In the genomic region with DNA sequence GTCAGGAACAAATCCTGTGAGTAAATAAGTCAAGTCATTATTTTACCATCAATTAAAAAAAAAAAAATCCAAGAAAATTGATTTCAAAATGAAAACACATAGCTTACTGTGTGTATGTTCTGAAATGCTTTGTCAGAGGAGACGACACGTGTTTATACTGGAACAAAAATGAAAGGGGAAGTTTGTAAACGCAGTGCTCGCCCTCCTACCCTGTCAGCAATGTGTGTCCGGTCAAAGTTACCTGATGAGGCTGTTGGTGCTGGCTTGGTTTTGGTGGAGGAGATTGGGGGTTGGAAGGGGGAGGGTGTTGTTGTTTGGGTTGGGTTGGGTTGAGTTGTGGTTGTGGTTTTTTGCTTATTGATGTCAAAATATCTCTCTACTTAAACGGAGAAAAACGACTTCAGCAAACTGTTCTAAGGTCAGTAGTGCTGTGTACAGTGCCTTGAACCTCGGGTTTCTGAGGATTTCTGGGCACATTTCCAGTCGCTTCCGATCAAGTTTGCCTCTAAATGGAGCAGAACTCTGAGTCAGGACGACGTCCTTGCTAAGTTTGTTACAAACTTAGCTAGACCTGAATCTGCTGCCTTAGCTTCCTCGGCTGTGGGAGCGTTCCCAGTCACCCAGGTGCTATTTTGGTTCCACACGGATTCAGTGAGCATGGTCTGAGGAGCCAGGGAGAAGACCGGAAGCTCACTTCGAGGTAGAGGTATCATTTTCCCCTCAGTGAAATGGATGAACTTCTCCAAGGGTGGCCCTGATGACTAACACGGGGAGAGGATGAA, we compare ENCODE assay signal across 10 mouse cellular contexts.
DNase-seq lines count a peak whose midpoint lies in the region; ATAC-seq and TF ChIP-seq lines count a peak whose summit lies in the region.
"Had no signal": no experiment of that assay in that cellular context is flagged by ENCODE, and none has a peak within 500 bp of the region (broad histone marks: within the 10 kb centered on the region; RNA-seq: fewer than 3 reads in every experiment).

No protein-coding gene starts in this region.

- TF ChIP-seq POLR2A in MEL (IDR thresholded peaks at IDR 0.05; ENCODE audit: control insufficient read depth in 1 of 2, insufficient read depth in 1 of 2, low read depth in 1 of 2, low read length in 2 of 2, poor library complexity in 1 of 2) = no peak
- no peak for TF ChIP-seq POLR2A in bone marrow, adult 2 months (IDR thresholded peaks at IDR 0.05; ENCODE audit: borderline replicate concordance, control insufficient read depth, low read depth, low read length)

- no peaks in the 10 kb centered on the region for H3K79me2 ChIP-seq in MEL (ENCODE audit: control insufficient read depth, insufficient read depth, low read length, poor library complexity)

- peak overlapping the region; percentile 2; the same call in 1 of the 2 replicates for H3K4me2 ChIP-seq in liver, embryonic 12.5 days
- no peak overlapping the region; the same call in 1 of the 2 replicates for H3K4me2 ChIP-seq in liver, embryonic 11.5 days
- no peak overlapping the region for H3K4me2 ChIP-seq in hindbrain, embryonic 11.5 days (replicated peaks; ENCODE audit: low read depth, low read length)
- H3K4me2 ChIP-seq: midbrain, embryonic 11.5 days had no signal

- no peak for ATAC-seq in liver, embryonic 12.5 days
- no peak for ATAC-seq in liver, embryonic 11.5 days (replicated peaks; ENCODE audit: low FRiP score)
- 0 out of 2 replicates have a peak, but pooled peaks have one; percentile 26 for ATAC-seq in megakaryocyte-erythroid progenitor cell, adult 5-6 weeks (replicated peaks; ENCODE audit: low FRiP score, low TSS enrichment, poor library complexity, severe bottlenecking)
- ATAC-seq in hindbrain, embryonic 11.5 days (ENCODE audit: low FRiP score) = no peak
- ATAC-seq: forebrain, embryonic 16.5 days; intestine, embryonic 16.5 days had no signal

- H3K9ac ChIP-seq in liver, embryonic 12.5 days = no peak overlapping the region
- H3K9ac ChIP-seq in liver, embryonic 11.5 days (ENCODE audit: low read depth, low read length) = no peak overlapping the region
- H3K9ac ChIP-seq in MEL (ENCODE audit: control insufficient read depth, low read depth, low read length, poor library complexity, severe bottlenecking) = peak overlapping the region; percentile 43
- no peak overlapping the region for H3K9ac ChIP-seq in hindbrain, embryonic 11.5 days (ENCODE audit: low read depth, low read length)

- no peak for TF ChIP-seq RAD21 in MEL (IDR thresholded peaks at IDR 0.05; ENCODE audit: low read depth, low read length)

- H3K27me3 ChIP-seq in liver, embryonic 12.5 days (replicated peaks) = no peaks in the 10 kb centered on the region
- no peaks in the 10 kb centered on the region for H3K27me3 ChIP-seq in liver, embryonic 11.5 days (replicated peaks; ENCODE audit: control insufficient read depth, insufficient read depth, low read length)
- no peaks in the 10 kb centered on the region for H3K27me3 ChIP-seq in MEL (ENCODE audit: control insufficient read depth in 1 of 2, insufficient read depth in 2 of 2, low read length in 2 of 2)
- no peaks in the 10 kb centered on the region for H3K27me3 ChIP-seq in forebrain, embryonic 10.5 days (ENCODE audit: poor library complexity, severe bottlenecking)
- H3K27me3 ChIP-seq in hindbrain, embryonic 11.5 days (ENCODE audit: control insufficient read depth, insufficient read depth, low read length) = no peaks in the 10 kb centered on the region

- 43% methylated on average over 18 of the region's 18 CpGs for WGBS in liver, embryonic 12.5 days (ENCODE audit: insufficient replicate concordance)
- WGBS in liver, embryonic 11.5 days = 56% methylated on average over 18 of the region's 18 CpGs
- WGBS in bone marrow, adult 2 months = 17% methylated on average over 18 of the region's 18 CpGs
- WGBS in forebrain, embryonic 10.5 days = 75% methylated on average over 18 of the region's 18 CpGs
- WGBS in hindbrain, embryonic 11.5 days = 71% methylated on average over 18 of the region's 18 CpGs

- H3K4me1 ChIP-seq in liver, embryonic 12.5 days = 0 out of 2 replicates have a peak, but pooled peaks cover 5% of the 10 kb centered on the region
- H3K4me1 ChIP-seq in liver, embryonic 11.5 days (replicated peaks; ENCODE audit: control insufficient read depth, insufficient read depth, low read length) = 0 out of 2 replicates have a peak, but pooled peaks cover 3% of the 10 kb centered on the region
- H3K4me1 ChIP-seq in MEL (ENCODE audit: control insufficient read depth in 1 of 2, insufficient read depth in 2 of 2, low read length in 2 of 2) = no peaks in the 10 kb centered on the region
- H3K4me1 ChIP-seq in bone marrow, adult 2 months (ENCODE audit: control insufficient read depth, insufficient read depth, low read length) = no peaks in the 10 kb centered on the region; the same call in 1 of the 2 replicates
- H3K4me1 ChIP-seq in forebrain, embryonic 10.5 days = peaks cover 11% of the 10 kb centered on the region
- no peaks in the 10 kb centered on the region for H3K4me1 ChIP-seq in hindbrain, embryonic 11.5 days (replicated peaks; ENCODE audit: control insufficient read depth, insufficient read depth, low read length)

- TF ChIP-seq EP300 in MEL (IDR thresholded peaks at IDR 0.05; ENCODE audit: low read depth in 1 of 2, low read length in 2 of 2) = no peak

- H3K36me3 ChIP-seq in liver, embryonic 12.5 days = no peaks in the 10 kb centered on the region
- H3K36me3 ChIP-seq in liver, embryonic 11.5 days (ENCODE audit: control insufficient read depth, insufficient read depth, low read length) = no peaks in the 10 kb centered on the region
- H3K36me3 ChIP-seq in MEL (ENCODE audit: control insufficient read depth in 1 of 2, insufficient read depth in 2 of 2, low read length in 2 of 2) = peaks cover 0 to 2% of the 10 kb centered on the region in 2 experiments; a peak in 1 of 4 replicates
- no peaks in the 10 kb centered on the region for H3K36me3 ChIP-seq in forebrain, embryonic 10.5 days (replicated peaks)
- H3K36me3 ChIP-seq in hindbrain, embryonic 11.5 days (ENCODE audit: control insufficient read depth, insufficient read depth, low read length) = no peaks in the 10 kb centered on the region

- H3K9me3 ChIP-seq in liver, embryonic 12.5 days (replicated peaks) = no peaks in the 10 kb centered on the region
- no peaks in the 10 kb centered on the region for H3K9me3 ChIP-seq in liver, embryonic 11.5 days (ENCODE audit: control insufficient read depth, low read length)
- no peaks in the 10 kb centered on the region for H3K9me3 ChIP-seq in MEL (replicated peaks; ENCODE audit: insufficient read depth, low read length)
- H3K9me3 ChIP-seq in forebrain, embryonic 10.5 days = no peaks in the 10 kb centered on the region
- no peaks in the 10 kb centered on the region for H3K9me3 ChIP-seq in hindbrain, embryonic 11.5 days (ENCODE audit: control insufficient read depth, low read length)

- no peak for DNase-seq in liver, embryonic 11.5 days (ENCODE audit: low spot score)
- DNase-seq in MEL (ENCODE audit: low read depth, low spot score) = peak; percentile 37
- DNase-seq in forebrain, embryonic 10.5 days (ENCODE audit: extremely low spot score, low spot score) = no peak
- DNase-seq in hindbrain, embryonic 11.5 days (ENCODE audit: low spot score) = no peak

- TF ChIP-seq CTCF in MEL (IDR thresholded peaks at IDR 0.05 in 2 of 3, conservative IDR thresholded peaks at IDR 0.05 in 1 of 3; ENCODE audit: control insufficient read depth in 1 of 3, insufficient read depth in 1 of 3, low read depth in 2 of 3, low read length in 3 of 3, poor library complexity in 1 of 3, severe bottlenecking in 1 of 3) = no peak
- no peak for TF ChIP-seq CTCF in bone marrow, adult 2 months (IDR thresholded peaks at IDR 0.05; ENCODE audit: control insufficient read depth, insufficient read depth, low read length)

- H3K4me3 ChIP-seq in liver, embryonic 12.5 days = no peak overlapping the region
- no peak overlapping the region for H3K4me3 ChIP-seq in liver, embryonic 11.5 days (ENCODE audit: low read depth, low read length)
- H3K4me3 ChIP-seq in MEL (ENCODE audit: control insufficient read depth in 1 of 2, insufficient read depth in 1 of 2, low read depth in 2 of 2, low read length in 2 of 2) = peak overlapping the region; percentile 18 to 35; a peak in 3 of 4 replicates
- H3K4me3 ChIP-seq in bone marrow, adult 2 months (replicated peaks; ENCODE audit: control insufficient read depth, low read depth, low read length) = peak overlapping the region; percentile 49
- no peak overlapping the region for H3K4me3 ChIP-seq in forebrain, embryonic 10.5 days
- no peak overlapping the region for H3K4me3 ChIP-seq in hindbrain, embryonic 11.5 days (ENCODE audit: low read depth, low read length)

- H3K27ac ChIP-seq in liver, embryonic 12.5 days = no peak overlapping the region
- no peak overlapping the region for H3K27ac ChIP-seq in liver, embryonic 11.5 days (ENCODE audit: low read depth, low read length)
- no peak overlapping the region for H3K27ac ChIP-seq in MEL (ENCODE audit: control insufficient read depth, low read depth, low read length)
- peak overlapping the region; percentile 39; the same call in 1 of the 2 replicates for H3K27ac ChIP-seq in bone marrow, adult 2 months (ENCODE audit: control insufficient read depth, insufficient read depth, low read depth, low read length, poor library complexity)
- H3K27ac ChIP-seq in forebrain, embryonic 10.5 days = no peak overlapping the region
- H3K27ac ChIP-seq in hindbrain, embryonic 11.5 days (ENCODE audit: low read depth, low read length) = no peak overlapping the region

TF ChIP-seq in MEL, 35 proteins besides CTCF, POLR2A, EP300 and RAD21:
- TF ChIP-seq MXI1 (IDR thresholded peaks at IDR 0.05; ENCODE audit: low read depth, low read length) (peak; percentile 44; the same call in 1 of the 2 replicates), GATA1 (IDR thresholded peaks at IDR 0.05; ENCODE audit: low read depth, low read length) (no peak)
TF ChIP-seq in MEL: peak in this region for 1.

Comparison
In these comparisons a context has a peak if more than half of its experiments do, and no peak if none do; other contexts are left out.
1. H3K4me3 ChIP-seq: peak in MEL (2 of 2) and bone marrow, adult 2 months (single experiment); none in liver, embryonic 12.5 days (single experiment), liver, embryonic 11.5 days (single experiment), forebrain, embryonic 10.5 days (single experiment) and hindbrain, embryonic 11.5 days (single experiment).